Mouse (Mus musculus): ENCODE measurements around the gene Scrn3. TPM values are rescaled to one million over a fixed set of nuclear protein-coding genes. Genes with fewer than 3 reads are reported as not detected.
A peak's percentile ranks its signal among the peaks of the same experiment; 100 is the strongest.

Gene Scrn3
- polyA plus RNA-seq, 1 experiment from 2014 or later, result 17.9 TPM

- WGBS, result 91% methylated on average over 5 of the region's 5 CpGs
These were observed 47.5 kb downstream of the Scrn3 start for GRCm38 (mm10) chr2:73359941-73360340.

DNA sequence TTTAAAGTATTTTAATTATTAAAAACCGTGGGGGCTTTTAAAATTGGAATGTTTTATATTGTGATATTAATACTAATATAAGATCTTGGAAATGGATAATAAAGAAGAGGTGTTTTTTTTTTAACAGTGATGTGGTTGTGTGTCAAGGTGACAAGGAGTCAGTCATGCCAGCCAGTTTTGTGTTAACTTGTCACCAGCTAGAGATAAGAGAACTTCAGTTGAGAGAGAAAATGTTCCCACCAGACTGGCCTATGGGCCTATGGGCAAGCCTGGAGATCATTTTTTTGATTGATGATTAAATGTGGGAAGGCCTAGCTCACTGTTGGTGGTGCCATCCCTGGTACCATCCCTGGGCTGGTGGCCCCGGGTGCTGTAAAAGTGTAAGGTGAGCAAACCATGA lies 48.1 kb downstream of the Scrn3 start:
- no peak overlapping the region for H3K4me3 ChIP-seq (replicated peaks)
- H3K9me3 ChIP-seq, result no peaks in the 10 kb centered on the region
- no peak overlapping the region for H3K4me2 ChIP-seq
- H3K36me3 ChIP-seq, result no peaks in the 10 kb centered on the region
- H3K9ac ChIP-seq (replicated peaks), result no peak overlapping the region
- no peak for ATAC-seq (ENCODE audit: insufficient number of reproducible peaks, insufficient read depth, low FRiP score, low TSS enrichment, low read depth)
- 88% methylated on average over 2 of the region's 2 CpGs for WGBS
- H3K4me1 ChIP-seq (replicated peaks), result peaks cover 12% of the 10 kb centered on the region; the same call in 1 of the 2 replicates
- H3K27me3 ChIP-seq, result no peaks in the 10 kb centered on the region
- no peak overlapping the region for H3K27ac ChIP-seq

More at GRCm38 (mm10) chr2:73359941-73360340, 47.5 kb downstream of the Scrn3 start:
- no peaks in the 10 kb centered on the region for H3K27me3 ChIP-seq
- H3K9ac ChIP-seq (replicated peaks), result no peak overlapping the region
- H3K4me2 ChIP-seq, result no peak overlapping the region
- no peak for ATAC-seq (ENCODE audit: insufficient number of reproducible peaks, insufficient read depth, low FRiP score, low TSS enrichment, low read depth)
- peaks cover 12% of the 10 kb centered on the region; the same call in 1 of the 2 replicates for H3K4me1 ChIP-seq (replicated peaks)
- no peaks in the 10 kb centered on the region for H3K36me3 ChIP-seq
- H3K4me3 ChIP-seq (replicated peaks), result no peak overlapping the region
- no peaks in the 10 kb centered on the region for H3K9me3 ChIP-seq
- H3K27ac ChIP-seq, result no peak overlapping the region

GRCm38 (mm10) chr2:73363448-73363847 lies 51.0 kb downstream of the Scrn3 start:
- Histone ChIP-seq H3K27me3 (no peaks in the 10 kb centered on the region), H3K9me3 (no peaks in the 10 kb centered on the region), H3K4me2 (no peak overlapping the region), H3K9ac (replicated peaks) (no peak overlapping the region), H3K36me3 (no peaks in the 10 kb centered on the region), H3K4me1 (replicated peaks) (0 out of 2 replicates have a peak, but pooled peaks cover 3% of the 10 kb centered on the region), H3K27ac (no peak overlapping the region), H3K4me3 (replicated peaks) (no peak overlapping the region)
- 69% methylated on average over 5 of the region's 5 CpGs for WGBS
- ATAC-seq (ENCODE audit: insufficient number of reproducible peaks, insufficient read depth, low FRiP score, low TSS enrichment, low read depth), result no peak

GRCm38 (mm10) chr2:73371530-73372335 lies 59.3 kb downstream of the Scrn3 start:
- H3K4me2 ChIP-seq, result no peak overlapping the region
- no peaks in the 10 kb centered on the region for H3K9me3 ChIP-seq
- H3K4me1 ChIP-seq (replicated peaks), result peaks cover 22% of the 10 kb centered on the region
- no peak overlapping the region for H3K27ac ChIP-seq
- no peaks in the 10 kb centered on the region for H3K27me3 ChIP-seq
- WGBS, result 52% methylated on average over 9 of the region's 9 CpGs
- no peak overlapping the region for H3K4me3 ChIP-seq (replicated peaks)
- no peaks in the 10 kb centered on the region for H3K36me3 ChIP-seq
- H3K9ac ChIP-seq (replicated peaks), result no peak overlapping the region
- no peak; the same call in 1 of the 2 replicates for ATAC-seq (ENCODE audit: insufficient number of reproducible peaks, insufficient read depth, low FRiP score, low TSS enrichment, low read depth)

DNA sequence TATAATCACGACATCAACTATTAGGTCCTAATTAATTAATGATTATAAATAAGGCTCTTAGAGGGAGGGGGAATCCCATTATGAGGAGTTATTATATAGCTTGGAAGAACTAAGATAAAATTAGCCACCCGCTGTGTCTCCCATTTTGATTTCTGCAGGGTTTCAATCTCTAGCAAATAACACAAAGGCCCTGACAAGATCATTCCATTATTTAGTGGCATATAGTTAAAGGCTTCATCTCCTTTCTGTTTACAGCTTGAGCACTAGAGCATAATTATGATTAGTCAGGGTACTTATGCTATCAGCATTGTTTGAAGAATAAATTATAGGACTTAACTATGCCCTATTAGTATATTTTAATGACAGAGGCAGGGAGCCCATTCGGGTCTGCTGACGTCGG lies 65.9 kb downstream of the Scrn3 start:
- H3K4me1 ChIP-seq (replicated peaks), result peaks cover 16% of the 10 kb centered on the region
- H3K4me3 ChIP-seq (replicated peaks), result no peak overlapping the region
- no peak overlapping the region for H3K9ac ChIP-seq (replicated peaks)
- no peaks in the 10 kb centered on the region for H3K27me3 ChIP-seq
- no peak for ATAC-seq (ENCODE audit: insufficient number of reproducible peaks, insufficient read depth, low FRiP score, low TSS enrichment, low read depth)
- H3K36me3 ChIP-seq, result no peaks in the 10 kb centered on the region
- no peaks in the 10 kb centered on the region for H3K9me3 ChIP-seq
- H3K27ac ChIP-seq, result no peak overlapping the region
- WGBS, result 92% methylated on average over 5 of the region's 5 CpGs
- H3K4me2 ChIP-seq, result no peak overlapping the region

DNA sequence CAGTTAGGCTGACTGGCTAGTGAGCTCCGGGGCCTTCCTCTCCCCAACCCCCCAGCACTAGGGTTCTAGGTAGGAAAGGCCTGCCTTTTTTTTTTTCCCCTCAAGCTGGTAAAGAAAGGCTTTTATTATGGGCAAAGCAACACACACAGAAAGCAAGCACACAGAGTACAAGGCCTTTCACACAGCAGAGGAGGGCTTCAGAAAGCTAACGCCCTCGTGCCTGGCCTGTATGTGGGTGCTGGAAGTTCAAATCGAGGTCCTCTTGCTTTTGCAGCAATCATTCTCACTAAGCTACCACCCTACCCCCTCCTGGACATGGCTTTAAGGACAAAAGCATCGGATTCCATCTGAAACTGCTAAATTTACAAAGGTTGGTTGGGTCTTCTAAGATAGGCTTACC lies 67.3 kb downstream of the Scrn3 start:
- Histone ChIP-seq H3K4me3 (replicated peaks) (no peak overlapping the region), H3K36me3 (no peaks in the 10 kb centered on the region), H3K9ac (replicated peaks) (no peak overlapping the region), H3K4me1 (replicated peaks) (peaks cover 11% of the 10 kb centered on the region), H3K9me3 (no peaks in the 10 kb centered on the region), H3K27ac (no peak overlapping the region), H3K27me3 (no peaks in the 10 kb centered on the region), H3K4me2 (no peak overlapping the region)
- WGBS, result 75% methylated on average over 5 of the region's 5 CpGs
- no peak for ATAC-seq (ENCODE audit: insufficient number of reproducible peaks, insufficient read depth, low FRiP score, low TSS enrichment, low read depth)

GRCm38 (mm10) chr2:73380298-73380975 lies 68.0 kb downstream of the Scrn3 start:
- Histone ChIP-seq H3K27me3 (no peaks in the 10 kb centered on the region), H3K4me1 (replicated peaks) (peaks cover 4% of the 10 kb centered on the region), H3K27ac (no peak overlapping the region), H3K9ac (replicated peaks) (no peak overlapping the region), H3K36me3 (no peaks in the 10 kb centered on the region), H3K4me2 (no peak overlapping the region), H3K9me3 (no peaks in the 10 kb centered on the region), H3K4me3 (replicated peaks) (no peak overlapping the region)
- ATAC-seq (ENCODE audit: insufficient number of reproducible peaks, insufficient read depth, low FRiP score, low TSS enrichment, low read depth), result no peak
- WGBS, result 86% methylated on average over 9 of the region's 9 CpGs

GRCm38 (mm10) chr2:73385172-73385571 lies 72.8 kb downstream of the Scrn3 start:
- Histone ChIP-seq H3K9me3 (no peaks in the 10 kb centered on the region), H3K36me3 (no peaks in the 10 kb centered on the region), H3K4me1 (replicated peaks) (peaks cover 6% of the 10 kb centered on the region), H3K27me3 (peaks cover 3% of the 10 kb centered on the region; the same call in 1 of the 2 replicates), H3K9ac (replicated peaks) (no peak overlapping the region), H3K27ac (no peak overlapping the region), H3K4me2 (peak overlapping the region; percentile 98), H3K4me3 (replicated peaks) (peak overlapping the region; percentile 65; the same call in 1 of the 2 replicates)
- 83% methylated on average over 4 of the region's 4 CpGs for WGBS
- ATAC-seq (ENCODE audit: insufficient number of reproducible peaks, insufficient read depth, low FRiP score, low TSS enrichment, low read depth), result no peak

GRCm38 (mm10) chr2:73385641-73386355 lies 73.4 kb downstream of the Scrn3 start:
- Histone ChIP-seq H3K4me3 (replicated peaks) (peak overlapping the region; percentile 65), H3K27me3 (peaks cover 3% of the 10 kb centered on the region; the same call in 1 of the 2 replicates), H3K36me3 (no peaks in the 10 kb centered on the region), H3K4me1 (replicated peaks) (peaks cover 6% of the 10 kb centered on the region), H3K27ac (0 out of 2 replicates have a peak overlapping the region, but pooled peaks have one; percentile 13), H3K4me2 (peak overlapping the region; percentile 98), H3K9ac (replicated peaks) (peak overlapping the region; percentile 69), H3K9me3 (no peaks in the 10 kb centered on the region)
- 3% methylated on average over 29 of the region's 29 CpGs for WGBS
- peak; percentile 62 for ATAC-seq (ENCODE audit: insufficient number of reproducible peaks, insufficient read depth, low FRiP score, low TSS enrichment, low read depth)

GRCm38 (mm10) chr2:73386356-73387046 lies 74.1 kb downstream of the Scrn3 start, which contains the start of gene Gpr155:
Gene Gpr155, minus strand, starts transcription at chr2:73386572.
- no peaks in the 10 kb centered on the region for H3K9me3 ChIP-seq
- WGBS, result under 1% methylated on average over 42 of the region's 44 CpGs
- H3K36me3 ChIP-seq, result no peaks in the 10 kb centered on the region
- H3K4me1 ChIP-seq (replicated peaks), result peaks cover 6% of the 10 kb centered on the region
- ATAC-seq (ENCODE audit: insufficient number of reproducible peaks, insufficient read depth, low FRiP score, low TSS enrichment, low read depth), result peak; percentile 99
- peak within 1 kb of the TSS; percentile 98 for H3K4me2 ChIP-seq
- H3K27me3 ChIP-seq, result peaks cover 3% of the 10 kb centered on the region; the same call in 1 of the 2 replicates
- peak within 1 kb of the TSS; percentile 65 for H3K4me3 ChIP-seq (replicated peaks)
- peak within 1 kb of the TSS; percentile 69 for H3K9ac ChIP-seq (replicated peaks)
- peak within 1 kb of the TSS; percentile 47 for H3K27ac ChIP-seq
